Mouse (Mus musculus) layer of hippocampus, adult 9-11 months (tissue): ENCODE results near the gene Spred2.
A peak's percentile ranks its signal among the peaks of the same experiment; 100 is the strongest.

Experiments
- DNase-seq: peaks from one replicate; pipeline ENCODE4 v3.0.0; 2022

Gene Spred2

DNA sequence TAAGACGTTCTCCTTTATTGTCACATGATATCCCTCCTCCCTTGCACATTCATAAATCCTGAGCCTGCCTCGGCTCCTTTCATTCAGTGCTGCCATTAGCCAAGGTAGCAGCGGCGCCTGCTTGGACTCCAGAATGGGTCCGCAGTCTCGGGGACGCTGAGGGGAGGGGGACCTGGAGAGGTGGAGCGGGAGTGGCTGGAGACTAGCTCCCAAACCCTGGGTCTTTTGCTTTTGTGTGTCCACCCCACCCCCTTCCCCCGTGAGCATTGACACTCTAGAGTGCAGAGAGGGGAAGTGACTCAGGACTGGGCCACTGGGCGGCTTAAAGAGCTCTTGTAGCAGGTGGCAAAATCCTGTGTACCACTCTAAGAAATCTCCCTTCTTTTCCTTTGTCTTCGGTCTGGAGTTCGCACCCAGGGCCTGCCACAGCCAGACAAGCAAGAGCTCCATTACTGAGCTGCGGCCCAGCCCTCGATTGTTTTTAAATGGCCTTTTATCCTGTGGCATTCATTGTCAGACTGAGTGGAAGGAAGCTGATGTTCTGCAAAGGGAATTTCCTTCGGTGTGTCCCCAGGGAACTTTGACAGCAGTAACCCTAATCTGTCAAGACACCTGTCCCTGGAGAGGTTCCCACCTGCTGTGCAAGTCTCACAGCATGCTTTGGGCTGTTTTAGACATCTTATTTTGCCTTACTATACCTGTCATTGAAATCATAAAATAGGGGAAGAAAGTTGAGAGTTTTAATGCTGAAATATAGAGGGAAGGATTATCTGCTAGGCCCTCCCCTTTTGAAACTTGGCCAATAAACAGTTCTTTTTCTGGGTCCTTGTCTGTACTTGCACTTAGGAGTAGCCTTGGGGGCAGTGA lies 2.0 kb downstream of the Spred2 start:
- DNase-seq = no peak

DNA sequence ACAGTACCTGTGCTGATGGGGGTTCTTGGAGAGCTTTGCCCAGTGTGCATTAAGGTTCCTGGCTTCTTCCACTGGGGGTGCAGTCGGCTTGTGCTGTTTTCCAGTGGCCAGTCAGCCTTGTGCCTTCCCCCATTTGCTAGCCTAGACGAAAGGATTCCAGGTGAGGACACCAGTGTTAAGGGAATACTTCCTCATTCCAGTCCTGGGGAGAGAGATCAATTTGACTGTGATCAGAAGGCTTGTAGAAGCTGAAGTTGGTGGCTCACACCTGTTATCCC lies 2.6 kb downstream of the Spred2 start:
- no peak for DNase-seq

DNA sequence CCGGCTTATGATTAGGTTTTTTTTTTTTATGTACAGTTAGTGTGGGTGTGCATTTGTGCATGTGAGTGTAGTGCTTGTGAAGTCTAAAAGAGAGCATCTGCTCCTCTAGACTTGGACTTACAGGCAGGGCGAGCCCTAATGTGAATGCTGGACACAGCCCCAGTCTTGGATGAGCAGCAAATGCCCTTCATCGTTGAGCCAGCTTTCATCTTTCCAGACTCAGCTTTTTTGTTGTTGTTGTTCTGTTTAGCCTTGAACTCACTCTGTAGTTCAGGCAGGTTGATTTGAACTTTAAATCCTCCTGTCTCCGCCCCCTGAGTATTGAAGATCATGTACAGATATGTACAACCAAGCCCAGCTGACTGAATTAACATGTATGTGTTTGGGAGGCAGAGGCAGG lies 4.5 kb downstream of the Spred2 start:
- DNase-seq = no peak

DNA sequence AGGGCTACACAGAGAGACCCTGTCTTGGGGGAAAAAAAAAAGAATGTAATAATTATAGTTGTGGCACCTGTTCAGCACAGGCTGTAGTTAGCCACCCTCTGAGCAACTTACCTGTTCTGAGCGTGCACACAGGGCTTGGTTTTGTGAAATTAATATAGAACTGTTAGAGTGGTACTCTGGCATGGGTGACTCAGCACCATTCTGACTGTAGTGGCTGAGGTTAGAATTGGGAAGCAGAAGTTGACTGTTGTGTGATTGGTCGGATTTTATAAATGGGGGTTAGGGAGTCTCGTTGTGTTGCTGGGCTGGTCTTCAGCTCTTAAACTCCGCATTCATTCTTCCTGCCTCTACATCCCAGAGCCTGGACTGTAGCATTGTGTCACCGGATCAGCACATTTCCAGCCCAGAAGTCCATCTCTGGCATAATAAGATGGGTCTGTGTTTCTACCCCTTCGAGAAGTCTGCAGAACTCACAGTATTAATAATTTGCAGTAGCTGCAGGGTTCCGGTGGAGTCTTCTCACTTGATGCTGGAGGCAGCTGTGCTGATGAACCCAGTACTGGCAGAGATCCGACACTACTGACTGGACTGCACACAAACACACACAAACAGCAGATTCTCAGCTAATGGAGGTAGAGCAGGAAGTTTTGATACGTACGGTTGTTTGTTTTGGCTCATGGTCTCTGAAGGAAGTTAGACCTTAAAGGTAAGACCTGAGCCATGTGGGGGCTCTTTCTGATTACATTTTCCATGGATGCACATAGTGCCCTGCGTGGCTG lies 5.1 kb downstream of the Spred2 start:
- no peak for DNase-seq

DNA sequence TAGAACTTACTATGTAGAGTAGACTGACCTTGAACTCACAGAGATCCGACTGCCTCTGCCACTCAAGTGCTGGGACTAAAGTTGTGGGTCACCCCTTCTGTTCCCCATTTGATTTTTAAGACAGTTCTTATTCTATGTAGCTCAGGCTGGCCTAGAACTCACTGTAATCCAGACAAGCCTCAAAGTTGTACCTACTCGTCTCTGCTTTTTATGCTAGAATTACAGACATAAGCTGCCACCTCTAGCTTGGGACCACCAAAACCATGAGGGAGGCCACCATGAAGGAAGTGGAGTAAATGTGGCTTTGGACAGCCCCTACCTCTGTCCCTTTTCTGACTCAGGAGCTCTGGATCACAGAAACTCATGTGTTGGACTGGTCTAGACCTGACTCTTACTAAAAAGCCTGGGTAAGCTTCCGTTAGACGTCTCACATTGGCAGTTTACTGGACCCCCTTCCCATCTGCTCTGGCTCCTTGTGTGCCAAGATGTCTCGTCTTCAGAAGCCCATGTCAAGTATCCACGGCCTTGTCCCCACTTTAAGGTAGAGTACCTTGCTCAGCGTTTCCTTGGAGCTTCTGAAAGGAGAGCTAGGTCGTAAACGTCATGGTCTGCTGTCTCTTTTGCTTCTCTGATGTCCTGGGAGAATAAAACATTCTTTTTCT lies 7.5 kb downstream of the Spred2 start:
- no peak for DNase-seq

DNA sequence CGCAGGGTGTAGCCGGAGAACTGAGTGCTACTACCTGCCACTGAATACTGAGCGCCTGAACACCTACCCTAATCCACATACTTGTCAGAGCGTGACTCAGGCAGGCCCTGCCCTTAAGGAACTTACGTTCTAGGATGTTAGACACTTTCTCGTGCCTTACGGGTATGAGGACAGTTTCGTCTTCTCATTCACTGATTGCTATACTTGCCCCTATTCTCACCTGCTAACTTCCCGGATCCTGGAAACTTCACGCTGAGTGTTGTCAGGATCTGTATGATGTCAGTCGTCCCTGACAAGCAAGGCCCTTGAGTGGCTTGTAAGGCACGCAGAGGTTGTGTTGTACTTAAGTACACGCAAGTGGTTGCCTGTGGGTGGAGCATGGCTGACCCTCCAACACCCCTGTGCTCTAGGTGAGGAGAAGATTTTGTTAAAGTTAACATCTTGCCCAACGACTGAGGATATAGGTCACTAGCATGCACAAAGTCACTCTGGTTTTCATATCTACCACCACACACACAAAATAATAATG lies 8.9 kb downstream of the Spred2 start:
- no peak for DNase-seq

DNA sequence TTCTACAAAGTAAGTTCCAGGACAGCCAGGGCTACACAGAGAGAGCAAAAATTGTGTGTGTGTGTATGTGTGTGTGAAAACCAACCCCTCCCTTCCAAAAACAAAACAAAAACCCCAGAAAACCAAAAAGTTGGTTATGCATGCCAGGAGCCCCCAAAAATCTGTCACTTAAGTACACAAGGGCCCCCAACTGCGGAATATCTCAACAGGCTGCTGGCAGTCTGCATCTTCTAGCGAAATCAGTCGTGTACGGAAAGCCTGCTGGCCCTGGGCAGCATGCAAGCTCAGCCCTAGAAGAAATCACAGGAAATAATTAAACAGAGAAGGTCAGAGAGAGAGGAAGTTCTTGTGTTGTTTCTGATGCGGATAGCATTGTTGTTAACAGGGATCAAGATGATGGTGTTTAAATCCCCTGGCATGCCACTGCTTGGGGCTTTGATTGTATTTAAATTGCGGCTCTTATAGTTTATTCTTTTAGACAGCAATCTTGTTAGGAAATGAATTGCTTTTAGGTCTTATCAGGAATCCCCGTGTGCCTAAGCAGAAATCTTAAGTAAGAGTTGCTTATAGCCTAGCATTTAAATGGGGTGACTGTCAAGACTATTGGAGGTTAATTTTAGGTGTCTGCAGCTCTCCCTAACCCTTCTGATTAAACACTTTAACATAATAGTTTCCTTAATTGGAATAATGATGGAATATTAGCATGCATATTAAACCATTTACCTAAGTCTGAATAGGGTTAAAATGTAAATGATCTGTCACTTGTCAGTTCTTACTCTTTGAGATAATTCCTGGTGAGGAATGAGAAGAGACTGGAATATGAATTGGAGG lies 11.6 kb downstream of the Spred2 start:
- DNase-seq = no peak

DNA sequence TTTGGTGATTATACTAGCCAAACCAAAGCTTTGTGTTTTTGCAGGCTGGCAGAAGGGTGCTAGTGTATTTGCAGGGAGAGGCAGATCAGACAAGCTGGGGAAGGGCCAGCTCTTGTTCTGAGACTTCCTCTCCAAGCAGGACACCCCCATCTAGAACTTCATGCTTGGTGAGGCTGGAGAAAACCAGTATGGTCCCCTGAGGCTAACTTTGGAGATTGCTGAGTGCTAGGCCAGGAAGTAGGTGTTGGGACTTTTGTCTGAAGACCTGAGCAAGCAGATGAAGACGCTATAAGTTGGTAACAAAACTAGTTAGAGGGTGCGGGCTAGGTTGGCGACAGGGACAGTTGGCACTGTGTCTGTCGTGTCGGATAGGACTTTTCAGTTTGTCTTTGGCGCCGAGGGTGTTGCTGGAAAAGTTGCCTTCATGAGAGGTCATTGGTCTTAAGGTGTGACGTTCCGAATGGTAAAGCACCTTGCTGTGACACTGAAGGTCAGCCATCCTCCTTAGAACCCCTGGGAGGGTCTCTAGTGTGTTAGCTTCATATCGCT lies 14.4 kb downstream of the Spred2 start:
- DNase-seq = no peak

DNA sequence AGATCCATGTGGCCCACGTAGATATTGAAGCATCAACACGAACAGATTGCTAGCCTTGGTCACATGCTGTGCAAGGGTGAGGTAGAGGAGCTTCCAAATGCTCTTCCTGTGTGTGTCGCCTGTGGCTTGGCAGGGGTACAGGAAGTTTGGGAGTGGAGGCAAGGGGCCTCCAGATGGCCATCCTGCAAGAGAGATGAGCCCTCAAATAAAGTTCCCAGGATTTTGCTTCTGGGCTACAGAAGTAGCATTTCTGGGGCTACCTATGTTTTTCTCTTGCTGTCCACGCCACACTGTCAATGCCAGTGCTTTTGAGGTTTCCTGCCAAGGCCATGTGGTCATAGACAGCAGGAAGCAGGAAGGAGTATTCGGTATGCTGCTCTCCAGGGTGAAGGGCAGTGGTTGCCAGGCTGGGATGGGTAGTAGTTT lies 15.1 kb downstream of the Spred2 start:
- DNase-seq = peak; percentile 86

DNA sequence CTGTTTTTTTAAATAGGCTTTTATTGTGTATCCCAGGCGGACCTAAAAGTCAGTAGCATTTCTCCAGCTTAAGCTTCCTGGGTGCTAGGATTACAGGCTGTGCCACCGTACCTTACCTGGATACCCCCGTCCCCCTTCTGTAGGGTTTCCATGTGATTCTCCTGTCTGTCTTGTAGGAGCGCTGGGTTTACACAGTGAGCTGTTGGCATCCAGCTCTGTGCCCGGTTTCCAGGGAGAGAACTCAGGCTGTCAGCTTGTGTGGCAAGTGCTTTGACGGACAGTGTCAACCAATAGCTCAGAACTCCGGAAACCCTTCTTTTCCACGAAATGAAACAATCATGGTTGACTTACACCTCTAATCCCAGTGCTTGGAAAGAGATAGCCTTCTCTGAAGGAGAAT lies 15.7 kb downstream of the Spred2 start:
- DNase-seq = no peak

DNA sequence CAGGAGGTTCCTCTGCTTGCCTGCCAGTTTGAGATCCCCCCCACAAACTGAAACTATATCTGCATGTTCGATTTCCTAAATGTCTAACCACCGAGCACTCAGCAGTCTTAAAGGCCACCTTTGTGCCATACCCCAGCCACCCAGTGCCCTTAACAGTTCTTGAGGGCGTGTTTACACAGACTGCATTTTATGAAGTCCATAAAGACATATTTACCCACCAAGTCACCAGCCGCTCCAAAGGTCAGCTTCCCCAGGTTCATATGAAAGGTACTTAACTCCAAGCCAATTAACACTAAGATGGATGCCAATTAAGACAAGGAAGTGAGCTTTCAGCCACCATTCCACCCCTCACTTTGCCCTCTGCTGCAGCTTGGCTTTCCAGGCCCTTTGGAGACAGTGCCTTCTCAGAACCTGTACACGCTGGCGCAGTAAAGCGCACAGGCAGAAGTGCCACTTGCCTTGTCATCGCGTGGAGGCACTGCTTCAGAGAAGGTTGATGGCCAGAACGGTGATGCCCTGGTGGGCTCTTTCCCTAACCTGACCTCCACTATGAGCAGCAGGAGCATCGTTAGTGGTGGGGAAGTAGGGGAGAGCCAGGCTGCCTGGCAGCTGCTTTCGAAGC lies 17.1 kb downstream of the Spred2 start:
- no peak for DNase-seq

DNA sequence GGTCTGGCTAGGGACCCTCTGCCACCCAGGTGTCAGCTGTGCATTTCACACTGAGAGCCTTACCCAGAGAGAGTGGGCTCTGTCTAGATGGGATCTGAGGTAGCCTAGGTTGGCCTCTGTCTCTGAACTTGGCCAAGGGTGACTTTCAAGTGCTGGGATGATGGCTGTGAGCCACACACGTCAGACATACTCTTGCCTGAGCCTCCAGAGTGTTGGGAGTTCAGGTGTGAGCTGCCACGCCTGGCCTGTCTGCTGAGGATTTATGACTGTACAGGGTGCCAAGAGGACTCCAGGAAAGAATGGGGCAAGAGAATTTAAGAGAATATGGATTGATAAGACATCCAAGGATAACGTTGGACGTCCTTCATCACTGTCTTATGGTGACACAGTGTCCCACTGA lies 17.8 kb downstream of the Spred2 start:
- DNase-seq = no peak

DNA sequence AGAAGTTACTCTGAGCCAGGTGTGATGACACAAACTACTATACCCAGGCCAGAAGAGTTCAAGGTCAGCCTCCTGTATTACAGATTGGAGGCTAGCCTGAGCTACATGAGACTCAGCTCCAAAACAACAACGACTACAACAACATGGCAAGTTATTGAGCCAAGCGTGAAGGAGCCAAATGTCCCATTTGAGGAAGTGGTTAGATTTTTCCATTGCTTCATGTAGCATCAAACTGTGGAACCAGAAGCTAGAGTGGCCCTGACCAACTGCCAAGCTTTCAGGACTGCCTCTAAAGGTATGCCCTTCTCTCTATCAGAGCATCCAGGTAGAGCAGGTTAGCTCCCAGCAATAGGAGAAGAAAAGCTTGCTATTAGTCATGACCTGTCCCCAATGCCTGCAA lies 19.6 kb downstream of the Spred2 start:
- DNase-seq = no peak

DNA sequence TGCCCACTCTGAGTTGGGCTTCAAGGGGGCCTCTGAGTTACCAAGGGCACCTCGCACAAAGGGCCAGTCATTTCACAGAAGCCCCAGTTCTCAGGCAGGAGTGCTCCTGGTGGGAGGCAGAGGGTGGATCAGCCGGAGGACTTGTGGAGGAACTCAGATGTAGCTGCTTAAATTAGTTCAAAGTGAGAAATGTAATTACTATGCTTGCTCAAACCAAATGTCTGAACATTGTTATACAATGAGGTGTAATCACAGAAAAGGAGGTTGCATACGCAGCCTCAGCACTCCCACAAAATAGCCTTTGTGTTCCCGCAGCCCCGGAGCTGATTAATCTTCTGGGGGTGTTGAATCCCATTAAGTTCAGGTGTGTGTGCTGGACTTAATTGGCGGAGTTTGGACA lies 20.5 kb downstream of the Spred2 start:
- DNase-seq = peak; percentile 28

DNA sequence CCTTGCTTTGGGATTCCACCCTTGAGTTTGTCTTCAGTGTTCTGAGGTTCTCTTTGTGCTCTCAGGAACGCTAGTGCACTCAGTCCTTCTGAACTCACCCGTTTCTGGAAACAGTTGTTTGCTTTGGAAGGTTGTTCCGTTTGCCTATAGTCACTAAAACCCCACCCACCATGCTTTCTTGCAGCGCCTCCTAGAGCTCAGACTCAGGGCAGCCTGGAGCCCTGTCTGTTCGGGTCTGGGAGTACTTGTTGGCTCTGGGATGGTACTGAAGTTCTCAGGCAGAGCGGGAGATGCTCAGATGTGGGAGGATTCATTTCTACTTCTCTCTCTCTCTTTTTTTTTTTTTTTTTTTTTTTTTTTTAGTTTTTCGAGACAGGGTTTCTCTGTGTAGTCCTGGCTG lies 22.5 kb downstream of the Spred2 start:
- no peak for DNase-seq

DNA sequence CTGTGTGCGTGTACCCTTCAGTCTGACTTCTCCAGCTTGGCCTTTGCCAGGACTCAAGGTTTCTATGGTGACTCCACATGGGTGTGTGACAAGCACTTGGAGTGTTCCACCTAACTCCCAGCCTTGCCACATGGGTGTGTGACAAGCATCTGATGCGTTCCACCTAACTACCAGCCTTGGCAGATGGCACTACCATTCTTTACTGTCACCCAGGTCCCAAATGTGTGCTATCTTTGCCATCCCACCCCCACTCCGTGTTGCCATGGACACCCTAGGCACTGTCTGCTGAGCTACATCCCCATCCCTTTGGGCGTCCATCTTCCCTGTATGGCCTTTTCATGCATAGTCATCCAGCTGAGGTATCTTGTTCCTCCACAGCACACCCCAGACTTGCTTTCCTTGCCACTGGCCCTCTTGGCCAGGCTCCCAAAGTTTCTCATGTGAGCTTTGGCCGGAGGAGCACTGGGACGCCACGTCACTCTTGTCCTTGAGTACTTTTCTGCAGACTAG lies 23.5 kb downstream of the Spred2 start:
- peak; percentile 92 for DNase-seq

DNA sequence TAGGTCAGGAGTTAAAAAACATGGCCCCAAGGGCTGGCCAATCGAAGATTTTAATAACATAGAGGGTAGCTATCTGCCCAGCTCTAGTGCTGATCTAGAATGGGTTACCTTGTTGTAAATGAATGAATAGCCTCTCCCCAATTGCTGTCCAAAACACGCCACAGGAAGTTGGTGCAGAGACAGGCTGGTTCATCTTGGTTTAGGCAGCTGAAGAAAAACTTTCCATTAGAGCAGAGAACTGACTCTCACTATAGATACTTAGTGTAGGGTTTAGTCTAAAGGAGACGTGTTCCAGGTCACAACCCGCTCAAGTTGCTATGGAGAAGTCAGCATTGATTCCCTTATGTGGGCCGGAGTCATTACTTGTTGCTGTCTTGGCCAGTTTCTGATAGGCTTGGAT lies 25.6 kb downstream of the Spred2 start:
- DNase-seq = no peak

DNA sequence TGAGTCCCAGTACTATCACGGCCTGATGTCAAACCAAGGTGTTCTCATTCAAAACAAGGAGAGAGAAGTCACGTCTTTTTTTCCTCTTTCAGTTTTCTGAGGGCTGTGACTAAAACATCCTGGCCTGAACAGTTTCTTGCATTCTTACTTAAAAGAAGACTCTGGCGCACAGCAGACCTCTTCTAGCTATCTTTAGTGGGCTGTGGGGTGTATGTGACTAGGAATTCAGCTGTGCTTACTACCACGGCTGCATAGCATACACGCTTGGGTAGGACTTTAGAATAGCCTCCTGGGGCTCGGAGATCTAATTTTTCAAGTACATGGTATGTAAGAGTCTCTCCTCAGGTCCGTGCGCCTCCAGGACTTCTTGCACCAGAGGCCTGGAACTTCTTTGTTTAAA lies 26.0 kb downstream of the Spred2 start:
- DNase-seq = no peak

DNA sequence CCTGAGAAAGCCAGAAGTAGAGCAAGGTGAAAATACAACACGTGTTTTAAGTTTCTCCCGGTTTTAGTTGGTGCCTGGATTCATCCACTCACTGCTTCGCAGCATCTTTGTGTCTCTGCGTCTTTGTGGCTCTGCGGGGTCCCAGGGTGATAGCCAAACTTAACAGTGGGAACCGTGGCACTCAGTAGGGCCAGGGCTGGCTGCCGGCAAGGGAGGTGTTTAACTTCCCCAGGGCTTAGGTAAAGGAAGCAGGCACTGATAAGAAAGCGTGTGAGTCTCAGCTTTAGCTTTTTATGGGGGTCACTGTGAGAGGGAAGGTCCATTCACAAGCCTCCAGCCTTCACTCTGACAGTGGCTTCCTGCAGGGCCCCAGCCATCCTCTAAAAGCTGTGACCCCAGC lies 28.8 kb downstream of the Spred2 start:
- no peak for DNase-seq

DNA sequence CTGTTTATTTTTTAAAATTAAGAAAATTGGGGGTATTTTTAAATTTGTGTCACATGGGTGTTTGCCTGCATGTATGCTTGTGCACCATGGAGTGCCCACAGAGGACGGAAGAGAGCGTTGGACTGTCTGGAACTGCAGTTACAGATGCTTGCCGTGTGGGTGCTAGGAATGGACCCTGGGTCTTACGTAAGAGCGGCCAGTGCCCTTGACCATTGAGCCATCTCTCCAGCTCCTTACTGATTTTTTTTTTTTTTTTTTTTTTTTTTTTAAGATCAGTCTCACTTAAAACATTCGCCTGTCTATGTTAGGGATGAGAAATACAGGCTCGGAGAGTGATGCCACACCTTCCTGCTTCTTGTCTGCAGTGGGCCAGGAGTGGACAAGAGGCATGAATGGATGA lies 29.7 kb downstream of the Spred2 start:
- no peak for DNase-seq

DNA sequence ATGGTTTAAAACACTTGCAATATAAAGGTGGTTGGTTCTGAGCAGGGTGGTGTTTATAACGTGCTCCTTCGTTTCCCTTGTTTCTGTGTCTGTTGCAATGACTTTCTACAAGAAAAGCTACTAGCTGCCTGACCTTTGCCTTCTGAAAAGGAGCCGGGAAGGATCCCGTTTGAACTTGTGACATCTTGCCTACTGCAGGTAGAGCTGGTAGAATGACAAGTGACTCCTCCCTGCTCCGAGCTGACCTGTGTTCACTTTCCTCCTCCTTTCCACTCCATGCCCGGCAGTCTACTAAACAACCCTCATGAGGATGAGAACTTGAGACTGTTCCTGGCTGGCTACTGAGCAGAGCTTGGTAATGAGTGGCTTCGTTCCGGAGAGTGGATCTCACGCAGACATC lies 30.9 kb downstream of the Spred2 start:
- no peak for DNase-seq

DNA sequence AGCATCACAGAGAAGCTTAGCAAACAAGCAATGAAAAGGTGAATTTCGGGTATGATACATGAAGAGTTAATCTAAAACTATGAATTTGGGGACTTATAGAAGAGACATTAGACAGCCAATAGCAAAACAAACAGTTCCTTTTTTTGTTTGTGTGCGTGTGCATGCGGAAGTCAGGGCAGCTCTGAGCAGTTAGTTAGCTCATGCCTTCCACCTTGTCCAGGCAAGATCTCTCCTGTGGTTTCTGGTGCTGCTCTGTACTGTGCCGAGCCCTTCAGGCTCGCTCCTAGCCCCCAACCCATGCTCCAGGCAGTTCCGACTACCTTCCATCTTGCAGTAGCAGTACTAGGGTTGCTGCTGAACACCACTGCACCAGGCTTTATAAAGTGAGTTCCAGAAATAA lies 31.5 kb downstream of the Spred2 start:
- DNase-seq = no peak
